Mouse (Mus musculus): ENCODE results near the gene Atf1. TPM values are rescaled to one million over a fixed set of nuclear protein-coding genes. Genes with fewer than 3 reads are reported as not detected.

Gene Atf1
- polyA plus RNA-seq (2015; fragmentation: Illumina TruSeq; extraction: RNeasy Lipid Tissue Mini Kit (QIAGEN cat#74804); ENCODE audit: insufficient read depth, low read depth, low replicate concordance), result 8.6 TPM

DNA sequence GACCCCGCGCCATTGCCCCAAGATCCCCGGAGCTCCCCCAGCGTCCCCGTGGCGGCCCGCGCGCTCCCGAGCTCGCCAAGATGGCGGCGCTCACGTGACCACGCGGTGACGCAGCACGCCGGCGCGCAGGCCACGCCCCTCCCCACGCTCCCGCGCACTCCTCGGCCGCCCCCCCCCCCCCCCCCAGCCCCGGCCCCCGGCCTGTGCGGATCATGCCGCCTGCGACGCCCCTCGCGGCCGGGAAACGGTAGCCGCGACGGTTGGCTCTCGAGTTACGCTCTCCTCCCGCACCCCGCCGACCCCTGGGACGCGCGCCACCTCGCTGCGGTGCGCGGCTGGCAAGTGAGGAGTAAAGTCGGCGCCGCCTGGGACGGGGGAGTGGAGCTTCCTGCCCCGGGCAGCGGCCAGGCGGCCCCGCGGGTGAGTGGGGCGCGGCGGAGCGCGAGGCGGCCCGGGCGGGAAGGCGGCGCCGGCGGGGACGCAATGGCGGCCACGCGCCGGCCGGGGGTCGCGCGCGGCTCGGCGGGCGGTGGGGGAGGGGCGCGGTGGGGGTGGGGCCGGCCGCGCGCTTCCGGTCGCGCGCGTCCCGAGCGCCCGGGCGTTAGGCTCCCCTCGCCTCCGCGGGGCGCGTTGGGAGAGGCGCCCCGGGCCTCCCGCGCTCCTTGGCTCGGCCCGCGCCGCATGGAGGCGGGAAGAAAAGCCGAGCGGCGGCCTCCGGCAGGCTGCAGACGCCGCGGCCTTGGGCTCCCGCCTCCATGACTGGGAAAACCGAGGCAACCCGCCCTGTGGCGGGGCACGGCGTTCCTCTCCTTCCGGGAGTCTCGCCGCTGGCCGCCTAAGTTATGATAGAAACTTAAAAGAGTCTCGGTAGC is at the start of gene Atf1:
Gene Atf1 (plus strand): TSS at position 157 of the 872 bp plus-strand sequence.

DNA sequence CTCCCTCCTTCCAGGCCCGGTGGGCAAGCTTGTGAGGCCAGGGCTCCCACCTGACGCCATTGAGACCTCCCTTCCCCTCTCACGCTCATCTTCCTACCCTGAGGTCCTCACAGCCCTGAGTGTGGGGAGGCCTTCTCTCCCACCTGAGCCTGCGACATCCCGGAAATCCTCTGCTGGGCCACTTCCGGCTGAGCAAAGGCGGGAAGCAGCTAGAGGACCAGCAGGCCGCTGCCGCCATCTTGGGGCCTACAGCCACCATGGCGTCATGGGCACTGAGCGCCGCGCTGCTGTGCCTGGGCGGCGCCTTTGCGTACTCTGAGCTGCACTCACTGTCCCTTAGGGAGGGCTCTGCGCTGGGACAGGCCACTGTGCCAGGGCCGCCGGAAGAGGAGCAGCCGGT is 53.0 kb downstream of the Atf1 start, which contains the start of gene Tmprss12:
Gene Tmprss12 (plus strand): TSS at position 212 of the 400 bp plus-strand sequence.

DNA sequence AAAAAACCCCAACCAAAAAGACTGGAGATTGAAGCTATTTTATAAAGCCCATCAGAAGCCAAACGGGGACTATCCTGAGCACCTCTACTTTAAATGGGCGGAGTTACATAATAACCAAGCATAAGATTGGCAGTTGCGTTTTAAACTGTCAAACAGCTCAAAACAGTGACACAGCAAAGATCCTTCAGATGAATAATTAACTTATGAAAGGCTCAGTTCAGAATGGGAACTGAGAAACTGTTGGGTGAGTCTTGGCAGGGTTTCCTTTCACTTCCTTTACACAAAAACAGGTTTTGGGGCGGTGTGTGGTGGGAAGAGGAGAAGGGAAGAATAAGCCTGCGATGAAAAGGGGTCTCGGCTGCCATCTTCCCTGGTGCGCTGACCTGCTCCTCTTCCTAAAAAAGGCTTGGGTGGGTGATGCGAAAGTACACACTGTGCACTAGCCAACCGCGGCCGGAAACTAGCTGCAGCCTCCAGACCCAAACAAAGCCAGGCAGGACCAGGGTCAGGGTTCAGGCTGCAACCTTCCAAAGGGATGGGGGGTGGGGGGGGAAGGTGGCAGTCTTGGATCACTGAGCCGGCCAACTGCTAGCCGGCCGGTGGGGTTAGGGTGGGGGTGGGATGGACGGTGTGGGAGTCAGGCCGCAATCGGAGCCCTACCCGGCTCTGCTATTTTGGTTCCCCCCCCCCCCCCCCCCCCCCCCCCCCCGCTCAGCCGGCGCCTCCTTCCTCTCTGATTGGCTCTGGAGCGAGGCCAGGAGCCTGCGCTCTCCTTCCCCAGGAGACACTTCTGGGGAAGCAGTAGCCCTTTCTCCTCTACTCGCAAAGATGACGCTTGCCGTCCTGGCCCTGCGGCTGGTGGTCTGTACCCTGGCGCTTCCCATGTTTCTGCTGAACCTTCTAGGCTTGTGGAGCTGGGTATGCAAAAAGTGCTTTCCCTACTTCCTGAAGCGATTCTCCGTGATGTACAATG is 76.7 kb downstream of the Atf1 start, which contains the start of gene Mettl7a1:
Gene Mettl7a1 (plus strand): TSS at position 122 of the 973 bp plus-strand sequence.

Other genes starting within 250 kb of the Atf1 start
- 2.5 TPM for gene Dip2b, start 189.2 kb upstream of the Atf1 start, polyA plus RNA-seq (2015; fragmentation: Illumina TruSeq; extraction: RNeasy Lipid Tissue Mini Kit (QIAGEN cat#74804); ENCODE audit: insufficient read depth, low read depth, low replicate concordance)
- gene Tmprss12, start 53.0 kb downstream of the Atf1 start, polyA plus RNA-seq (2015; fragmentation: Illumina TruSeq; extraction: RNeasy Lipid Tissue Mini Kit (QIAGEN cat#74804); ENCODE audit: insufficient read depth, low read depth, low replicate concordance), result not detected
- gene Mettl7a1, start 76.3 kb downstream of the Atf1 start, polyA plus RNA-seq (2015; fragmentation: Illumina TruSeq; extraction: RNeasy Lipid Tissue Mini Kit (QIAGEN cat#74804); ENCODE audit: insufficient read depth, low read depth, low replicate concordance), result 19.8 TPM
- gene Mettl7a3, start 107.1 kb downstream of the Atf1 start, polyA plus RNA-seq (2015; fragmentation: Illumina TruSeq; extraction: RNeasy Lipid Tissue Mini Kit (QIAGEN cat#74804); ENCODE audit: insufficient read depth, low read depth, low replicate concordance), result not detected
- gene Methig1, start 125.3 kb downstream of the Atf1 start, polyA plus RNA-seq (2015; fragmentation: Illumina TruSeq; extraction: RNeasy Lipid Tissue Mini Kit (QIAGEN cat#74804); ENCODE audit: insufficient read depth, low read depth, low replicate concordance), result not detected
- gene Mettl7a2, start 125.4 kb downstream of the Atf1 start, polyA plus RNA-seq (2015; fragmentation: Illumina TruSeq; extraction: RNeasy Lipid Tissue Mini Kit (QIAGEN cat#74804); ENCODE audit: insufficient read depth, low read depth, low replicate concordance), result not detected
- gene Higd1c, start 136.7 kb downstream of the Atf1 start, polyA plus RNA-seq (2015; fragmentation: Illumina TruSeq; extraction: RNeasy Lipid Tissue Mini Kit (QIAGEN cat#74804); ENCODE audit: insufficient read depth, low read depth, low replicate concordance), result not detected
- gene Gm5475, start 194.3 kb downstream of the Atf1 start, polyA plus RNA-seq (2015; fragmentation: Illumina TruSeq; extraction: RNeasy Lipid Tissue Mini Kit (QIAGEN cat#74804); ENCODE audit: insufficient read depth, low read depth, low replicate concordance), result not detected
- gene Slc11a2, start 197.3 kb downstream of the Atf1 start, polyA plus RNA-seq (2015; fragmentation: Illumina TruSeq; extraction: RNeasy Lipid Tissue Mini Kit (QIAGEN cat#74804); ENCODE audit: insufficient read depth, low read depth, low replicate concordance), result 7.8 TPM
- gene Letmd1, start 241.2 kb downstream of the Atf1 start, polyA plus RNA-seq (2015; fragmentation: Illumina TruSeq; extraction: RNeasy Lipid Tissue Mini Kit (QIAGEN cat#74804); ENCODE audit: insufficient read depth, low read depth, low replicate concordance), result 14.1 TPM

All from pancreas, adult 10 weeks (tissue).